Mouse (Mus musculus): ENCODE measurements around the gene Nab1. TPM values are rescaled to one million over a fixed set of nuclear protein-coding genes. Genes with fewer than 3 reads are reported as not detected.

Gene Nab1
- total RNA-seq, 2 experiments from 2014 or later: 37.3 to 41.6 TPM

DNA sequence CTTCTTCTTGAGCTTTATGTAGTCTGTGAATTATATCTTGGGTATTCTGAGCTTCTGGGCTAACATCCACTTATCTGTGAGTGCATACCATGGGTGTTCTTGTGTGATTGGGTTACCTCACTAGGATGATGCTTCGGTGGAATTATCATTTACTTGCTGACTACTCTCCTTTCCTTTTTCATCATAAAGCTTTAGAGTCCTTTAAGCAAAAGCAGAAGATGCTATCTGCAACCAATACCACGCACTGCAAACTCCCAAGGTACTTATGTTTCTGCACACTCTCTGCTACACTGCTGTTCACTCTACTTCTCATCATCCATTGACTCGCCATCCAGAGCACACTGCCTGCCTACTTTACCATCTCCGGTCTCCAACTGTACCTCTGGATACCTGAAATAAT lies 15.5 kb downstream of the Nab1 start:
- no peak for DNase-seq (ENCODE audit: low spot score in 2 of 2)

DNA sequence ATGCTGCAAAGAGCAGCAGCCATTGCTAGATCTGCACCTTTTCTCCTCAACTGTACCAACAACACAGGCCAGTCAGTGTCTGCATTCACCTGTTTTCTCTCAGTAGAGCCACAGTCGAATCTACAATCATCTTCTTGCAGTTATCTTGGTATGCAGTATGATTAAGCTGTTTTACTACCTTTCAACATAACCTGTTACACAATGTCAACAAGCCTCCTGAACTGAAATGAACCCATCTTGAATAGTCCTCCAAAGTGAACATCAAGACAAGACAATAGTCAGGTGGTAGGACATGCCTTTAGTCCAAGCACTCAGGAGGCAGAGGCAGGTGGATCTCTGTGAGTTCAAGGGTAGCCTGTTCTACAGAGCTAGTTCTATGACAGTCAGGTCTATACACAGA lies 26.2 kb downstream of the Nab1 start:
- no peak for DNase-seq (ENCODE audit: low spot score in 2 of 2)

- DNase-seq (ENCODE audit: low spot score in 2 of 2): no peak
Observed at GRCm38 (mm10) chr1:52470811-52471489, 29.5 kb downstream of the Nab1 start.

GRCm38 (mm10) chr1:52470326-52470725 lies 30.2 kb downstream of the Nab1 start:
- DNase-seq (ENCODE audit: low spot score in 2 of 2): no peak

DNA sequence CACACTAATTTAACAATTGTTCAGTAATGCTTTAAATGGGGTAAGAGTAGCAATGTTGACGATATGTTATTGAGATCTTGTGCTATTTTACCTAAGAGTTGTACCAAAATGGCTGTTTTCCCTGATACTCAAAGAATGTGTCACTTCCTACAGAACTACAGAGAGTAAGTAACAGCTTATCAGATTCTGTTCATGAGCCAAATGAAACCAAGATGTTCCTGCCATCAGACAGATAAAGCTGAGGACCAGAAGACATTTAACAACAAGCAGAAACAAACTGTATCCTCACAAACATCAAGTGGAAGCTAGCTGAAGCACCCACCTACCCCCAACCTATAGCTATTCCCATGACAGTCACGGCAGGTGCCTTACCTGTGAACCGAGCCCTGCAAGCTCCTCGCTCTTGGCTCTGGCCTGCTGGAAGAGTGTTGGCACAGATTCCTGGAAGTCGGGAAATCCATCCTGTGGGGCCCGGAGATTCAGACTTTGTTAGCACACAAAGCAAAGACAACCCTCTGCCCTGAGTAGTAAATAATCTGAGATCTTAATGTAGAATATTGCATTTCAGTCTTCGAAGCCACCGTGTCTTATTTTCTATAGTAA lies 33.9 kb downstream of the Nab1 start:
- no peak for DNase-seq (ENCODE audit: low spot score in 2 of 2)

DNA sequence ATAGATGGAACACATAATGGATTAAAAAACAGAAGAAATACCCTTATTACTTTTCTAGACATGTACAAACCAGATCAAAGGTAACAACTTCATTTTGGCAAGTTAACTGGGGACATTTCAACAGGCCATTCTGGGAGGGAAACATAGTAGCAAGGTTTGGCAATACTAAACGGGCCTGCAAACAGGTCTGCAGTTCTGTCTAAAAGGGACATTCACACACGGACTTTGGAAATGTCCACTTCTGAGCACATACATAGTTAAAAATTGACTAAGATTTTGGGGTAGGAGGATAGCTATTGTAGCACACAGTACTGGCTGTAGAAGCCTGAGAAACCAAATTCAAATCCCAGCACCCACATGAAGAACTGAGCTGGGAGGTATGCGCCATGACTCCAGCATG lies 34.6 kb downstream of the Nab1 start:
- no peak for DNase-seq (ENCODE audit: low spot score in 2 of 2)

DNA sequence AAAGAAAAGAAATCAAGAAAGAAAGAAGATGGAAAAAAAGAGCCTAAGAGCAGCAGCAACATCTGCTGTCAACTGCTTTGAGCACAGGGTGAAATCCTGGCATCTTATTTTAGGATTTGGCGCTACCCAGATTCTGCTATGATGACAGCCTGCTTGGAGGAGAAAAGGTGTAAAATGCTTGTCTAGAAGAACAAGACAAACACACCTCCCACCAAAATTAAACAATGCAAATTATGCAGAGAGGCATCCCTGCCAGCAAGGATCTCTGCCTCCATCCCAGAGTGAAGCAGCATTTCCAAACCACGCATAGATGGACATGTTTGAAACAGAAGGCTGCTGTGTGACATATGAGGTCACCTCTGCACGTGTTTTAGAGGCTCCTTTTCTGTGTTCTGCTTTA lies 35.2 kb downstream of the Nab1 start:
- peak; percentile 51 to 55 for DNase-seq (ENCODE audit: low spot score in 2 of 2)

DNA sequence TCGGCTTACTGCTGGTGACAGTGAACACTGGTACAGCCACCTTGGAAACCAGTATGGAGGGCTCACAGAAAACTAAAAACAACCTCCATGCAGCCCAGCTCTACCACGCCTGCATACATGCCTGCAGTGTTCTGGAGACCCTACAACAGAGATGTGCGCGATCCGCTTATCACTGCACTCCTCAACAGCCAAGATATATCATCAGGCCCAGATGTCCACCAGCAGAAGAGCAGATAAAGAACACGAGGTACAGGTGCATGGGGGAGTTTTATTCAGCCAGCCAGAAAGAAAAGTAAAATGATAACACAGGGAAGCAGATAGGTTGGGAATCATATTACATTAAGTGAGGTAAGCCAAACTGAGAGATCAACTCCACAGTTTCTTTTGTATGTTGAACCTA lies 37.2 kb downstream of the Nab1 start:
- DNase-seq (ENCODE audit: low spot score in 2 of 2): no peak

DNA sequence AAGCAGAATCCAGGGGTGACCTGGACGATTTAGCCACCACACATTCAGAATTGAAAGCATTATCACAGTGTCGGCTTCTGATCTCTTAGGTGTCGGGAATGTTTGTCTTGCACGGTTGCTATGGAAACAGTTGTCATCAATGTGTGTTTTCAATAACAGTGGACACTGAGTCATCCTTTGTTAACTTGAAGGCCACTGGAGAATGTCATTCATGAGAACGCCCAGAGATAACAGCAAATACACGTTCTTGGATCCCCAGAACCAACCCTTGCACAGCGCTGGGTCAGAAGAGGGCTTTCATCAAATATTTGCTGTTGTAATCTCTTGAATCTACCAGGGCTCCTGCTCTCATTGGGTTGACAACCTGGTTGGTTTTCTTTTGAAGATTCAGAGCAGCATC lies 43.9 kb downstream of the Nab1 start:
- no peak for DNase-seq (ENCODE audit: low spot score in 2 of 2)

- DNase-seq (ENCODE audit: low spot score in 2 of 2): peak in 1 of 2 experiments; percentile 7
Observed at GRCm38 (mm10) chr1:52454509-52455001, 45.9 kb downstream of the Nab1 start.

DNA sequence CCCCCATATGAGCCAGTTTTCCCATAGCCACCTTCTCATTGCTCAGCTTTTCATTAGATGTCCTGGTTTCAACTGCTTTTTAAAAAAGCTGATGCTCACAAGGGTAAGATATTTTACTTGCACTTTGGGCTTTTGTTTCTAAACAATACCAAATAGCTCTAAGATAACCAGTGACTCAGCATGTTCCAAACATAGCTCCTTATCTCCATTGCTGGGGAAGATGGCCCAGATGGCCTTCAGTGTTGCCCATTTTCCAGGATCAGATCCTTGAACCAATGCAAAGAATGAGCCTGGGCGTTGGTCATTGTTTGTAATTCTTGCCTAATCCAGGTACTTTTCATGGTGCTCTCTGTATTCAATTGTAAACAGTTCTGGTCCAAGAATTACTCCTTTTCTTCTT lies 49.1 kb downstream of the Nab1 start:
- DNase-seq (ENCODE audit: low spot score in 2 of 2): no peak

DNA sequence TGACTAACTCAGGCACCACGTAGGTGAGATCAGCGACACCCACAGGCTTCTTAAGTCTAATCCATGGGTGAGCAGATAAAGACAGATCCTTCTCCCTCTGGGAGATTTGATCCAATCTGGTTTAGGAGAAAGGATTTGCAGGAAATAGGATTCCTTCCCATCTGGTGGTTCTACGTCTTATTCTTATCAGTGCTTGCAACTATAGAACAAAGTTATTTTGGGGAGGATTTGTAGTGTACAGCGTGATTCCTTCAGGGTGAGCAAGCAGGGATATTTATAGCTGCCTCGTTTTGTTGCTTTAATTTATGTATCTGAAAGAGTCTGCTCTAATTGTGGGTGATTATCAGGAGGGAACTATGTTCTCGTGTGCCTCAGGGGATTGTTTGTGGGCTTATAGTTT lies 64.6 kb downstream of the Nab1 start:
- DNase-seq (ENCODE audit: low spot score in 2 of 2): no peak

GRCm38 (mm10) chr1:52434085-52434484 lies 66.4 kb downstream of the Nab1 start:
- no peak for DNase-seq (ENCODE audit: low spot score in 2 of 2)

- no peak for DNase-seq (ENCODE audit: low spot score in 2 of 2)
Observed at GRCm38 (mm10) chr1:52431806-52432205, 68.7 kb downstream of the Nab1 start.

GRCm38 (mm10) chr1:52430606-52431005 lies 69.9 kb downstream of the Nab1 start:
- no peak for DNase-seq (ENCODE audit: low spot score in 2 of 2)

DNA sequence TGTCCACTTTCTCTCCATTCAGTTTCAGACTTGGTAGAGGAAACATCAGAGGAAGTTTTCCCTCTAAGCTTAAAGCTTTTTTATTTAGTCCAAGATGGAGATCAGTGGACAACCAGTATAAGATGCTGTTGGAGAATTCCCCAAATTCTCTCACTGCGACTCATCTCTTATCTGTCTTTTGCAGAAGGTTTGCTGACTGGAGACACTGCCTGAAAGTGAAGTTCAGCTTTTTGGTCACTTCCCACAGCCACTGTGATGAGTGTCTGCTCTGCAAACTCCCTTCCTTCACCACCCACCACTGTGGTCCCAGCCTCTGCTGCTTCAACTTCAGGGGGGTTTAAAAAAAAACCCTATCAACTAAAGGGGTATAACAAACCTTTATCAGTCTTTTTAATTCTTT lies 70.4 kb downstream of the Nab1 start:
- no peak for DNase-seq (ENCODE audit: low spot score in 2 of 2)

DNA sequence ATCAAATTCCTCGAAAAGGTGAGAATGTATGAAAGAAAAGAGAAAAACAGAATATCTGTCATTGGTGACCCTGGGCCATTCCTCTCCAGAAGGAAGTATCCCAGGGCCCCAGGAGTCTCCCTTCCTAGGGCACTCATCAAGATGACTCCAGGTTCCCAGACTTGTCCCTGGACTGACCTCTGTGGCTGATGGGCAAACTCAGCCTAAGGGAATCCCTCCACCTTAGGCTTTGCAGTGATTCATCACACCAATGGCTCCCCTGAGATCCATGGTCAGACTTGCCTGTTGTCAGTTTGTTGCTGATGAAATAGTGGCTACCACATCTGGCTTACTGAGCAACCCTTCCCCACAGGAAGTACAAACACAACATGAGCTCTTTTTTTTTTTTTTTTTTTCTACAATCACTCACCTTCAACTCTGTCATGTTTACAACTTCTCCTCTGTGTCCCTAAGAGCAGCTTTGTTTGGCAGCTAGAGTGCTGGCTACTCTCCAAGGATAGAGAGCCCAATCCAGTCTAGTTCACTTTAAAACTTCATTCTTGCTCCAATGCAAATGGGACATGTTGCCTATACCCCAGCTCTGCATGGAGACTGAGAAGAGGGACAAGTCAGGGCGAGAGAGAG lies 72.5 kb downstream of the Nab1 start:
- DNase-seq (ENCODE audit: low spot score in 2 of 2): no peak

GRCm38 (mm10) chr1:52423846-52424245 lies 76.6 kb downstream of the Nab1 start:
- no peak for DNase-seq (ENCODE audit: low spot score in 2 of 2)

GRCm38 (mm10) chr1:52423057-52423456 lies 77.4 kb downstream of the Nab1 start:
- DNase-seq (ENCODE audit: low spot score in 2 of 2): no peak

- DNase-seq (ENCODE audit: low spot score in 2 of 2): no peak
Observed at GRCm38 (mm10) chr1:52422137-52422536, 78.3 kb downstream of the Nab1 start.

DNA sequence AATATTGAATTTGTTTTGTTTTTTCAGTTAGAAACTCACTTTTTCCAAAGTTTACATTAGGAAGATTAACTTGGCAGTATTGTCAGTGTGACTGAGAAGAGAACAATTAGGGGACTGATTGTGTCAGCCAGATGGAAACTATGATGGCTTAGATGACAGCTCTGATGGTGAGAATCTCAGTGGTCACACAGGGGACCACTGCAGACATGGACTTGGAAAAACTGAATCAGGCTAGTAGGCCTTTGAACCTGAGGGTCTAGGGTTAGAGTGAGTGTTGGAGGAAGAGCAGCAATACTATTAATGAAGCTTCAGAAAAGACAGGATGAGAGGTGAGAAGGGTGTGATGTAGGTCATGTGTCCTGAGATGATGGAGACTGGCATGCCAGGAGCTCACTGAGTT lies 78.9 kb downstream of the Nab1 start:
- DNase-seq (ENCODE audit: low spot score in 2 of 2): no peak

GRCm38 (mm10) chr1:52419088-52419819 lies 81.2 kb downstream of the Nab1 start:
- no peak for DNase-seq (ENCODE audit: low spot score in 2 of 2)

All from left cerebral cortex, adult 18-20 months (tissue).